Mouse (Mus musculus): ENCODE results near the gene Mrpl1. TPM values are rescaled to one million over a fixed set of nuclear protein-coding genes. Genes with fewer than 3 reads are reported as not detected.

The Mrpl1 gene
- polyA plus RNA-seq, 1 experiment, result 9.0 TPM

GRCm38 (mm10) chr5:96222964-96223363, 13.7 kb downstream of the Mrpl1 start:
- H3K27me3 ChIP-seq (ENCODE audit: control insufficient read depth, insufficient read depth, low read length), result no peaks in the 10 kb centered on the region
- no peak overlapping the region for H3K4me3 ChIP-seq (ENCODE audit: control insufficient read depth, low read depth, low read length)
- H3K4me1 ChIP-seq (ENCODE audit: control insufficient read depth, insufficient read depth, low read length), result no peaks in the 10 kb centered on the region
- no peak overlapping the region for H3K27ac ChIP-seq (ENCODE audit: control insufficient read depth, insufficient read depth, low read depth, low read length)
- no peak for TF ChIP-seq POLR2A (IDR thresholded peaks at IDR 0.05; ENCODE audit: control insufficient read depth, low read depth, low read length)
- TF ChIP-seq CTCF (IDR thresholded peaks at IDR 0.05; ENCODE audit: control insufficient read depth, insufficient read depth, insufficient replicate concordance, low read depth, low read length), result no peak
- H3K36me3 ChIP-seq (ENCODE audit: control insufficient read depth, insufficient read depth, low read length), result peaks cover 2% of the 10 kb centered on the region; the same call in 1 of the 2 replicates

- TF ChIP-seq POLR2A (IDR thresholded peaks at IDR 0.05; ENCODE audit: control insufficient read depth, low read depth, low read length) (no peak), CTCF (IDR thresholded peaks at IDR 0.05; ENCODE audit: control insufficient read depth, insufficient read depth, insufficient replicate concordance, low read depth, low read length) (no peak)
- no peak overlapping the region for H3K4me3 ChIP-seq (ENCODE audit: control insufficient read depth, low read depth, low read length)
- H3K27ac ChIP-seq (ENCODE audit: control insufficient read depth, insufficient read depth, low read depth, low read length), result no peak overlapping the region
- H3K36me3 ChIP-seq (ENCODE audit: control insufficient read depth, insufficient read depth, low read length), result peaks cover 2% of the 10 kb centered on the region; the same call in 1 of the 2 replicates
- H3K4me1 ChIP-seq (ENCODE audit: control insufficient read depth, insufficient read depth, low read length), result no peaks in the 10 kb centered on the region
- no peaks in the 10 kb centered on the region for H3K27me3 ChIP-seq (ENCODE audit: control insufficient read depth, insufficient read depth, low read length)
Observed at GRCm38 (mm10) chr5:96226490-96226889, 17.2 kb downstream of the Mrpl1 start.

- Histone ChIP-seq H3K27me3 (ENCODE audit: control insufficient read depth, insufficient read depth, low read length) (no peaks in the 10 kb centered on the region), H3K36me3 (ENCODE audit: control insufficient read depth, insufficient read depth, low read length) (peaks cover 2% of the 10 kb centered on the region), H3K4me1 (ENCODE audit: control insufficient read depth, insufficient read depth, low read length) (no peaks in the 10 kb centered on the region), H3K4me3 (ENCODE audit: control insufficient read depth, low read depth, low read length) (no peak overlapping the region), H3K27ac (ENCODE audit: control insufficient read depth, insufficient read depth, low read depth, low read length) (no peak overlapping the region)
- no peak for TF ChIP-seq POLR2A (IDR thresholded peaks at IDR 0.05; ENCODE audit: control insufficient read depth, low read depth, low read length)
- no peak for TF ChIP-seq CTCF (IDR thresholded peaks at IDR 0.05; ENCODE audit: control insufficient read depth, insufficient read depth, insufficient replicate concordance, low read depth, low read length)
Observed at GRCm38 (mm10) chr5:96228967-96229366, 19.7 kb downstream of the Mrpl1 start.

- Histone ChIP-seq H3K4me3 (ENCODE audit: control insufficient read depth, low read depth, low read length) (no peak overlapping the region), H3K27me3 (ENCODE audit: control insufficient read depth, insufficient read depth, low read length) (no peaks in the 10 kb centered on the region), H3K4me1 (ENCODE audit: control insufficient read depth, insufficient read depth, low read length) (no peaks in the 10 kb centered on the region), H3K36me3 (ENCODE audit: control insufficient read depth, insufficient read depth, low read length) (peaks cover 1% of the 10 kb centered on the region; the same call in 1 of the 2 replicates), H3K27ac (ENCODE audit: control insufficient read depth, insufficient read depth, low read depth, low read length) (no peak overlapping the region)
- TF ChIP-seq POLR2A (IDR thresholded peaks at IDR 0.05; ENCODE audit: control insufficient read depth, low read depth, low read length), result no peak
- no peak for TF ChIP-seq CTCF (IDR thresholded peaks at IDR 0.05; ENCODE audit: control insufficient read depth, insufficient read depth, insufficient replicate concordance, low read depth, low read length)
Observed at GRCm38 (mm10) chr5:96238797-96239196, 29.5 kb downstream of the Mrpl1 start.

- Histone ChIP-seq H3K36me3 (ENCODE audit: control insufficient read depth, insufficient read depth, low read length) (peaks cover 1% of the 10 kb centered on the region; the same call in 1 of the 2 replicates), H3K4me3 (ENCODE audit: control insufficient read depth, low read depth, low read length) (no peak overlapping the region), H3K27ac (ENCODE audit: control insufficient read depth, insufficient read depth, low read depth, low read length) (no peak overlapping the region), H3K4me1 (ENCODE audit: control insufficient read depth, insufficient read depth, low read length) (no peaks in the 10 kb centered on the region), H3K27me3 (ENCODE audit: control insufficient read depth, insufficient read depth, low read length) (no peaks in the 10 kb centered on the region)
- TF ChIP-seq POLR2A (IDR thresholded peaks at IDR 0.05; ENCODE audit: control insufficient read depth, low read depth, low read length) (no peak), CTCF (IDR thresholded peaks at IDR 0.05; ENCODE audit: control insufficient read depth, insufficient read depth, insufficient replicate concordance, low read depth, low read length) (no peak)
Observed at GRCm38 (mm10) chr5:96240856-96241255, 31.6 kb downstream of the Mrpl1 start.

GRCm38 (mm10) chr5:96244511-96244910, 35.2 kb downstream of the Mrpl1 start:
- Histone ChIP-seq H3K4me3 (ENCODE audit: control insufficient read depth, low read depth, low read length) (no peak overlapping the region), H3K27ac (ENCODE audit: control insufficient read depth, insufficient read depth, low read depth, low read length) (no peak overlapping the region), H3K27me3 (ENCODE audit: control insufficient read depth, insufficient read depth, low read length) (no peaks in the 10 kb centered on the region), H3K4me1 (ENCODE audit: control insufficient read depth, insufficient read depth, low read length) (no peaks in the 10 kb centered on the region), H3K36me3 (ENCODE audit: control insufficient read depth, insufficient read depth, low read length) (no peaks in the 10 kb centered on the region)
- TF ChIP-seq CTCF (IDR thresholded peaks at IDR 0.05; ENCODE audit: control insufficient read depth, insufficient read depth, insufficient replicate concordance, low read depth, low read length) (no peak), POLR2A (IDR thresholded peaks at IDR 0.05; ENCODE audit: control insufficient read depth, low read depth, low read length) (no peak)

GRCm38 (mm10) chr5:96253995-96254394, 44.7 kb downstream of the Mrpl1 start:
- no peaks in the 10 kb centered on the region for H3K27me3 ChIP-seq (ENCODE audit: control insufficient read depth, insufficient read depth, low read length)
- no peaks in the 10 kb centered on the region for H3K36me3 ChIP-seq (ENCODE audit: control insufficient read depth, insufficient read depth, low read length)
- H3K4me1 ChIP-seq (ENCODE audit: control insufficient read depth, insufficient read depth, low read length), result no peaks in the 10 kb centered on the region
- H3K4me3 ChIP-seq (ENCODE audit: control insufficient read depth, low read depth, low read length), result no peak overlapping the region; the same call in 1 of the 2 replicates
- TF ChIP-seq CTCF (IDR thresholded peaks at IDR 0.05; ENCODE audit: control insufficient read depth, insufficient read depth, insufficient replicate concordance, low read depth, low read length) (no peak), POLR2A (IDR thresholded peaks at IDR 0.05; ENCODE audit: control insufficient read depth, low read depth, low read length) (no peak)
- H3K27ac ChIP-seq (ENCODE audit: control insufficient read depth, insufficient read depth, low read depth, low read length), result no peak overlapping the region

- Histone ChIP-seq H3K4me1 (ENCODE audit: control insufficient read depth, insufficient read depth, low read length) (no peaks in the 10 kb centered on the region), H3K27ac (ENCODE audit: control insufficient read depth, insufficient read depth, low read depth, low read length) (no peak overlapping the region), H3K27me3 (ENCODE audit: control insufficient read depth, insufficient read depth, low read length) (no peaks in the 10 kb centered on the region), H3K4me3 (ENCODE audit: control insufficient read depth, low read depth, low read length) (no peak overlapping the region), H3K36me3 (ENCODE audit: control insufficient read depth, insufficient read depth, low read length) (no peaks in the 10 kb centered on the region)
- TF ChIP-seq POLR2A (IDR thresholded peaks at IDR 0.05; ENCODE audit: control insufficient read depth, low read depth, low read length) (no peak), CTCF (IDR thresholded peaks at IDR 0.05; ENCODE audit: control insufficient read depth, insufficient read depth, insufficient replicate concordance, low read depth, low read length) (no peak)
Observed at GRCm38 (mm10) chr5:96255166-96255565, 45.9 kb downstream of the Mrpl1 start.
